Mouse (Mus musculus) cerebellum, adult 11 months (tissue): ENCODE results near the gene Dynlt1c.
"Not testable (repeated sequence)": the region's sequence is repeated elsewhere in the genome, so short reads cannot be mapped to it uniquely, and the experiment has no call there.

Source experiments
- DNase-seq: peaks from one replicate; pipeline ENCODE4 v3.0.0; 2022

The Dynlt1c gene

DNA sequence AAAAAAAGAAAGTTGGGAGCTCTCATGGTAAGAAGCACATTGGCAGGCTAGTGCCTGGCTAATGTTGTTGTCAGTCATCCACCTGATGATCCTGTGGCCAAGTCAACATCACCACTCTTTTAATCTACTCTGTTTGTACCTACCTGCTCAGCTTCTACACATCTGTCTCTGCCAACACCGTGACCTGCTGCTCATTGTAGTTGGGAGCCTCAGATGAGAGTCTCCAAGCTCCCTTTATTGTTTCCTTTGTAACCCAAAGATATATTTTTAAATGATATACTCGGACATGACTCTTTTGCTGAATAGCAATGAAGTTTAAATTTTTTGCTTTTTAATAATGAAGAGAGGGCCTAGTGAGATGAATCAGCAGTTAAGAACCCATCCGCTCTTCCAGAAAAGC lies 55.0 kb downstream of the Dynlt1c start:
- not testable (repeated sequence) for DNase-seq

DNA sequence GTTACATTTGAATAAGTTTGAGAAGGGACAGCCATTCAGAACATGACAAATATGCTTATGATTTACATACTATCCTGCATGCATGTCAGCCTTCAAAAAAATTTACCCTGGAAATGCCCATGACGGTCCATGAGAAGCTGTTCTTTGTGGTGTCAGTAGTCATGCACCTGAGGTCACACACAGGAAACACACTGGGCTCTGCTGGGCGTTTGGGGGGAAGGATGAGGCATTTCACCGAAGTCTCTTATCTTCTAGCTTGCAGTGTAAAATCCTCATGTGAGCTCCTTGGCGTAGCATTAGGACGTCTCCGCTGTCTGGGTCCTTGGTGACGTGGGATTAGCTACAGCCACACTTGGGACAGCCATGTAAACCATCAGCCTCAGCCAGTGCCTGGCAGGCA lies 57.3 kb downstream of the Dynlt1c start, which contains the start of gene Sytl3:
Sytl3 (plus strand) TSS at position 293 of the 400 bp plus-strand sequence.
- DNase-seq, result not testable (repeated sequence)
